Mouse (Mus musculus): ENCODE measurements around the gene 4833427G06Rik. TPM values are rescaled to one million over a fixed set of nuclear protein-coding genes. Genes with fewer than 3 reads are reported as not detected.
A peak's percentile ranks its signal among the peaks of the same experiment; 100 is the strongest.
"Not testable (repeated sequence)": the region's sequence is repeated elsewhere in the genome, so short reads cannot be mapped to it uniquely, and the experiment has no call there.

4833427G06Rik gene
- not detected for total RNA-seq (2022)

GRCm38 (mm10) chr9:51101756-51102425, at the start of gene 4833427G06Rik:
Gene 4833427G06Rik (minus strand): TSS chr9:51102078.
- DNase-seq (ENCODE audit: low spot score): peak; percentile 7

- no peak for DNase-seq (ENCODE audit: low spot score)
Observed at GRCm38 (mm10) chr9:51147294-51147693, 45.4 kb upstream of the 4833427G06Rik start.

DNA sequence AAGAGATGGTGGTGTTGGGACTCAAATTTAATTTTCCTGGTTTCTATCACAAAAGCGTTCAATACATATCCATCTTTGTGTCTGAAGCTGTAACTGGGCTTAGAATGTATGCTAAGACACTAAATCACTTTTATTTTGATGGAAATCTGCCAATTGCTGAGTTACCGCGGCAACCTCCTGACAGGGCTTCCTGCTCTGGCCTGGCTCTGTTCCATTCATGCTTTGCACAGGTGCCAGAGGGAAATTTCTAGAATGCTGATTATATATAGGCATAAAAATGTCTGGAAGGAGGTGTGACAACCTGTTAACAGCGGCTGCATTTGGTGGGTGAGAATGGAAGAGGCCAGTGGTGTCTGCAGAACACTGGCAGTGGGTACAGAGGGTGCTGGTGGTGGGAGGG, 44.6 kb upstream of the 4833427G06Rik start:
- peak; percentile 1 for DNase-seq (ENCODE audit: low spot score)

DNA sequence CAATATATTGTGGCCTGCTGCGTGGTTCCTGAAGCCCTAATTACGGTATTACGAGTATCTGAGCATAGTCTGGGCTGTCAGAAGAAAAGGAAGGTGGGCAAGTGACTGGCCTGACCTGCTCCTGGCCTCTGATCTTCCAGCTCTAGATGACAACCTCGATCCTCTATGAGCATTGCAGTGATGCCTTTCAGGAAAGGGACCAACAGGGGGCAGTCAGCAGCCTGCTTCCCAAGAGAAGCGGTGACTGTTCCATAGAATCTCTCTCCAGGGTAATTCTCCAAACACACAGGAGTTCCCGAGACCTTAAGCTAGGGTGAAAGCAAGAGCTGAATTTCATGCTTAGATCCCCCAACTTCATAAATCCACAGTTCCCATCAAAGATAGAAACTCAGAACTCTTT, 42.3 kb upstream of the 4833427G06Rik start:
- DNase-seq (ENCODE audit: low spot score): no peak

GRCm38 (mm10) chr9:51143437-51143836, 41.6 kb upstream of the 4833427G06Rik start:
- DNase-seq (ENCODE audit: low spot score): no peak

GRCm38 (mm10) chr9:51140711-51141110, 38.8 kb upstream of the 4833427G06Rik start:
- no peak for DNase-seq (ENCODE audit: low spot score)

- not testable (repeated sequence) for DNase-seq (ENCODE audit: low spot score)
Observed at GRCm38 (mm10) chr9:51139401-51139800, 37.5 kb upstream of the 4833427G06Rik start.

GRCm38 (mm10) chr9:51138301-51138700, 36.4 kb upstream of the 4833427G06Rik start:
- DNase-seq (ENCODE audit: low spot score): no peak

GRCm38 (mm10) chr9:51137836-51138235, 36.0 kb upstream of the 4833427G06Rik start:
- DNase-seq (ENCODE audit: low spot score): no peak

DNA sequence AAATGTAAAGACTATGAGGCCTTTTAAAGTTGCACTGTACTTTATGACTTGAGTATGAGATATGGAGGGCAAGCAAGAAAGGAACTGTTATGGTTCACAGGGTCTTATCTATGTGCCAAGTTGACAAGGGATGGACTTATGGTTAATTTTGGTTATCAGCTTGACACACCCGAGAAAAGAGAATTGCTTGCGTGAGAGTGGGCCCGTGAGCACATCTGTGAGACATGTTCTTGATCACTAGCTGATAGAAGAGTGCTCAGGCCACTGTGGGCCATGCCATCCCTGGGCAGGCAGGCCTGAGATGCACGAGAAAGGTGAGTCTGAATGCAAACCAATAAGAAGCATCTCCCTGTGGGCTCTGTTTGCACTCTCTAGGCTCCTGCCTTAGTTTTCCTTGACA, 35.6 kb upstream of the 4833427G06Rik start:
- no peak for DNase-seq (ENCODE audit: low spot score)

DNA sequence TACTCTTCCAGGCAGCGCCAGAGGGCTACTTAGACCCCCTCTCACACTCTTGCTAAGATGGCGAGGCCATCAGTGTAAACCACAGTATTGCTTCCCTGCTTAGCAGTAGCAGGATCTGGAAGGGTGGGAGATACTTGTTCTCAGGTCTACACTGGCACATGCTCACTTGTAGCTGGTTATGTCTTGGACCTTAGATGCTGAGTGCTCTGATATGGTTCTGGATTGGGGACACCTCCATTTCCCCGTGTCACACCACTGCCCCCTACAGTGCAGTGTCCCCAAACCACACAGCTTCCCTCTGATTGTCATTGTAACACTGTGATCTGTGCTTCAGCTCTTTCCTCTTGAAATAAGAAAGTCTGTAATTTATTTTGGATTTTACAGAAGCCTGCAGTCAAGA, 35.1 kb upstream of the 4833427G06Rik start:
- peak; percentile 7 for DNase-seq (ENCODE audit: low spot score)

DNA sequence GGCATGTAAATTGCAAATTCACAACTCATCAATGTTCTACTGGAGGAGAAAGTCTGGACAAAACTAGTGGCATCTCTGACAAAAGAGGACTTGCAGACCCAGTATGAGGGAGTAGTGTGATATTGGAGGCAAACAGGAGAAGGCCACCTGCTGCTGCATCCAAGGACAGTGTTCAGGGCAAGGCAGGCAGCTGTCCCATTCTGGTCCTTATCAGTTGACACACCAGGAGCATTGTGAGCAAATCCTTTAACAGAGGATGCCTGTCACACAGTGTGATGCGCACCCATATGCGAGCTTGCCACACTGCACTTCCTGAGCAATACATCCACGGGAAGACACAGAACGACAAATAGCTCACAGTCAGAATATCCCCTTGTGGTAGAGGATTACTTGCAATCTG, 12.9 kb upstream of the 4833427G06Rik start:
- no peak for DNase-seq (ENCODE audit: low spot score)

GRCm38 (mm10) chr9:51105751-51106150, 3.9 kb upstream of the 4833427G06Rik start:
- DNase-seq (ENCODE audit: low spot score): no peak

DNA sequence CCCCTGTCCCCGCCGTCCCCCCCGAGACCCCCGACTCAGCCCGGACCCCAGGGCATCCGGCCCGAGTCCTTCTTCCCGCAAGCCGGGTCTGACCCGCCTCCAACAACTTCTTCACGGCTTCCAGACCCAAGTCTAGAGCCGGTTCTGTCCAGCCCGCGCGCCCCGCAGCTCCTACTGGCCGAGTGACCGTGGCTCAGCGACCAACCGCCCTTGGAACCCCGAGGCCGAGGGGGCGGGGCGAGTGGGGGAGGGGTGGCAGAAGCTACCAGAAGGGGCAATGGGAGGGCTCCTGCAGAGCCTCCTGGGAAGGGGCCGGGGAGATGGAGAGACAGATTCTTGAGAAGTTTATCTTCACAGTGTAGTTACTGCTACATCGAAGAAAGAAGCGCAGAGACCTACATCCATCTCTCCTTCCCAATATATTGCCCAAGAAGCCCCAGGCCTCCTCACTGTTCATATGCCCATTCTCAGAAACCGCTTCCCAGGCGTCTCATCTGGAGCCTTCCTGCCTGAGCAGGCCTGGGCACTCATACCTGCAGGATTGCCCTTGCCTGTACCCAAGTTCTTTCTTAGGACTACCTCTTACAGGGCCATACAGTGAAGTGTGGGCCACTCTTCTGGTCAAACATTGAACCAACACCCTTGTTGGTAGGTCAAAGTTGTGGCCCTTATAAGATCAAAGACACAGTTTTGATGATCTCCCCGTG, 2.1 kb upstream of the 4833427G06Rik start:
- no peak for DNase-seq (ENCODE audit: low spot score)

DNA sequence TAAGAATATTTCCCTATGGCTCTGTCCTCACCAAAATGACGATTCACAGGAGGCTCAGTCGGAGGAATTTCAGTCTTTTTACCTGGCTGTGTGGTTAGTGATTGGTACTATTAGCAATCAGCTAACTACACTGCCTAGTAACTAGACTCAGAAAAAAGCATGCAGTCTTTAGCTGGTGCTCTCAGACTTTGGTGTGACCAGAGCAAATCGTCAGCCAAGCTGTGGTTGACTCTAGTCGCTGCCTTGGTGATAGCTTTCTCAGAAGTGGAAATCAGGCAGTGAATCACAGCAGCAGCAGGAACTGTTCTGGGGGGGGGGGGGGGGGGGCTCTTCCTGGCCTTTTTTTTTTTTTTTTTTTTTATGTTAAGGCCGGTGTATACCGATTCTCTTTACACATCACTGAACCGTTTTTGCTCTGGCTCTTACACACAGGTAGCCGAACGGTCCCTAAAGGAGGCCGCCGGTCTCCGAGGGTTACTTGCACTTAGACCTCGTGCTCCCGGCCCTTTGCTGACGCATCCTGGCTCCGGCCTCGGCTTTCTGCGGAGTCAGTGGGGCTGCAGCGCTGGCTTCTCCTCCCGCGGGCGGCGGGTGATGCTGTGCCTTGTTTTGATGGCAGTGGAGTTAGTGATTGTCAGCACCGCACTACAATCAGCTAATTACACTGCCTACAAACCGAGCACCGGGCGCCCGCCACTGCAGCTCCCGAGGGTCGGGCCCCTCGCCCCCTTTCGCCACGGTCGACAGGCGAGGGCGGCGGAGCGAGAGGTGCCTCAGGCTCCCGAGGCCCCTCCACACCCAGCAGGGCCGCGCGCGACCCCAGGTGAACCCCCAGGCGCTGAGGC, 1.3 kb upstream of the 4833427G06Rik start:
- peak; percentile 13 for DNase-seq (ENCODE audit: low spot score)

GRCm38 (mm10) chr9:51096306-51096705, 5.6 kb downstream of the 4833427G06Rik start:
- DNase-seq (ENCODE audit: low spot score): no peak

DNA sequence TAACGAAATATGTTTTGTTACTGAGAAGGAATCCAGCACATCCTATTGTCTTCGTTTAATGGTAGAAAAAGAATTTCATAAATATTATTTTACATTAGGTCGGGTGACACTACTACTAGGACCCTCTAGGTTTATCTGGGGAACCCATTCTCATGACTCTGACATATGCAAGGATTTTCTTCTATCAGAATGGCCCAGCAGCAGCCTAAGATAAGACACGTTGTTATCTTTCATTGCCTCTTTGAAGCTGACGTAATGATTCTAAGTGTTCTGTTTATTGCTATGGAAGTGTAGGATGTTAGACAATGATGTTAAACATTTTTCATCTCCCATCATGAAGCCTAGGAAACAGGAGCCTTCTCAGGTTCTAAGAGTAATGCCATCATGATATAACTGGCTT, 8.2 kb downstream of the 4833427G06Rik start:
- DNase-seq (ENCODE audit: low spot score): no peak

- no peak for DNase-seq (ENCODE audit: low spot score)
Observed at GRCm38 (mm10) chr9:51081614-51082013, 20.3 kb downstream of the 4833427G06Rik start.

- DNase-seq (ENCODE audit: low spot score): peak; percentile 89
Observed at GRCm38 (mm10) chr9:51076979-51077315, 24.9 kb downstream of the 4833427G06Rik start, which contains the start of gene Layn. Gene Layn (minus strand): TSS chr9:51077094.

- DNase-seq (ENCODE audit: low spot score): peak; percentile 26
Observed at GRCm38 (mm10) chr9:51076300-51076978, 25.4 kb downstream of the 4833427G06Rik start.

GRCm38 (mm10) chr9:51075780-51076179, 26.1 kb downstream of the 4833427G06Rik start:
- peak; percentile 50 for DNase-seq (ENCODE audit: low spot score)

GRCm38 (mm10) chr9:51070801-51071200, 31.1 kb downstream of the 4833427G06Rik start:
- no peak for DNase-seq (ENCODE audit: low spot score)
